Comparison of ENCODE assay signal across 18 mouse cellular contexts in the genomic region with DNA sequence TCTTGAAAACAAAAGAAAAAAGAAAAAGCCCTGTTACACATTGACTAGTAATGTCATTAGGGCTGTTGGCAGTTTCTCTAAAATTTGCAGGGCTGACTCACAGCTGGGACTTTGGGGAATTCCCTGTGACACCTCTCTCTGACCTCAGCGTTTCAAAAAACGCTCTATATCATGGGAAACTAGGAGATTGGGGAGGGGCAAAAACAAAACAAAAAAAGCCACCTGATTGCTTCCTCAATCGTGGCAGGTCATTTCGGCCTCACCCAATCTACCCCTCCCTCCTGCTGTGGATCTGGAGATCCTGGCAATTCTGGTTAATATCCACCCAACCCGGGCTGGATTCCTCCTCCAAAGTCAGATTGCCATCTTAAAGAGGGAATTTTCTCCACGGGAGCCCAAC. TPM values are rescaled to one million over a fixed set of nuclear protein-coding genes. Genes with fewer than 3 reads are reported as not detected.
A peak's percentile ranks its signal among the peaks of the same experiment; 100 is the strongest.
DNase-seq lines count a peak whose midpoint lies in the region; ATAC-seq and TF ChIP-seq lines count a peak whose summit lies in the region.
"Had no signal": no experiment of that assay in that cellular context is flagged by ENCODE, and none has a peak within 500 bp of the region (broad histone marks: within the 10 kb centered on the region; RNA-seq: fewer than 3 reads in every experiment).

No protein-coding gene starts in this region.

- H3K9ac ChIP-seq in intestine, embryonic 14.5 days (ENCODE audit: low read length) = no peak overlapping the region
- no peak overlapping the region for H3K9ac ChIP-seq in intestine, embryonic 16.5 days (ENCODE audit: low read depth, low read length)
- no peak overlapping the region for H3K9ac ChIP-seq in hindbrain, embryonic 16.5 days (ENCODE audit: low read depth, low read length)
- H3K9ac ChIP-seq in neural tube, embryonic 15.5 days (replicated peaks) = no peak overlapping the region
- H3K9ac ChIP-seq: embryonic facial prominence, embryonic 12.5 days; forebrain, embryonic 13.5 days; heart, embryonic 13.5 days; midbrain, embryonic 12.5 days; neural tube, embryonic 12.5 days had no signal

- H3K27me3 ChIP-seq in intestine, embryonic 14.5 days (replicated peaks; ENCODE audit: control insufficient read depth, insufficient read depth, low read length) = no peaks in the 10 kb centered on the region
- no peaks in the 10 kb centered on the region for H3K27me3 ChIP-seq in intestine, embryonic 16.5 days (replicated peaks; ENCODE audit: control insufficient read depth, insufficient read depth, low read length)
- no peaks in the 10 kb centered on the region for H3K27me3 ChIP-seq in Patski
- H3K27me3 ChIP-seq in kidney, adult 2 months (replicated peaks; ENCODE audit: control insufficient read depth, insufficient read depth, low read length) = no peaks in the 10 kb centered on the region
- no peaks in the 10 kb centered on the region for H3K27me3 ChIP-seq in hindbrain, embryonic 16.5 days (replicated peaks; ENCODE audit: control insufficient read depth, insufficient read depth, low read length)
- H3K27me3 ChIP-seq in neural tube, embryonic 15.5 days (replicated peaks) = no peaks in the 10 kb centered on the region
- H3K27me3 ChIP-seq: embryonic facial prominence, embryonic 12.5 days; forebrain, embryonic 13.5 days; heart, embryonic 13.5 days; midbrain, embryonic 12.5 days; neural tube, embryonic 12.5 days had no signal

- no peak for TF ChIP-seq CTCF in Patski (IDR thresholded peaks at IDR 0.05)
- no peak for TF ChIP-seq CTCF in kidney, adult 2 months (conservative IDR thresholded peaks at IDR 0.05; ENCODE audit: insufficient read depth, insufficient read length, low read depth, low read length)

- H3K27ac ChIP-seq in intestine, embryonic 14.5 days (ENCODE audit: low read depth) = no peak overlapping the region
- no peak overlapping the region for H3K27ac ChIP-seq in intestine, embryonic 16.5 days (ENCODE audit: low read length)
- no peak overlapping the region for H3K27ac ChIP-seq in kidney, adult 2 months (ENCODE audit: insufficient read depth, low read depth, low read length)
- H3K27ac ChIP-seq in hindbrain, embryonic 16.5 days (ENCODE audit: low read depth, low read length) = no peak overlapping the region
- no peak overlapping the region for H3K27ac ChIP-seq in neural tube, embryonic 15.5 days (replicated peaks)
- H3K27ac ChIP-seq: embryonic facial prominence, embryonic 12.5 days; forebrain, embryonic 13.5 days; heart, embryonic 13.5 days; midbrain, embryonic 12.5 days; neural tube, embryonic 12.5 days had no signal

- POLR2A ChIA-PET in Patski (lab: Charles Lee) = interaction anchor here (0.6 to 1.0 kb wide), 2 partner anchors 10 to 918 kb away, joined by 3 read pairs; no protein-coding TSS in a partner anchor

- H3K4me2 ChIP-seq in intestine, embryonic 14.5 days (ENCODE audit: low read length) = no peak overlapping the region
- H3K4me2 ChIP-seq in intestine, embryonic 16.5 days (ENCODE audit: low read depth, low read length) = no peak overlapping the region
- no peak overlapping the region for H3K4me2 ChIP-seq in hindbrain, embryonic 16.5 days (ENCODE audit: low read length)
- H3K4me2 ChIP-seq in neural tube, embryonic 15.5 days = no peak overlapping the region
- H3K4me2 ChIP-seq: embryonic facial prominence, embryonic 12.5 days; forebrain, embryonic 13.5 days; heart, embryonic 13.5 days; liver, embryonic 11.5 days; midbrain, embryonic 12.5 days; neural tube, embryonic 12.5 days had no signal

- H3K36me3 ChIP-seq in intestine, embryonic 14.5 days (ENCODE audit: control insufficient read depth, insufficient read depth, low read length) = peaks cover 85% of the 10 kb centered on the region
- peaks cover 11% of the 10 kb centered on the region; the same call in 1 of the 2 replicates for H3K36me3 ChIP-seq in intestine, embryonic 16.5 days (ENCODE audit: control insufficient read depth, insufficient read depth, low read length)
- H3K36me3 ChIP-seq in kidney, adult 2 months (ENCODE audit: control insufficient read depth, insufficient read depth, low read length) = peaks cover 2% of the 10 kb centered on the region
- peaks cover 24% of the 10 kb centered on the region for H3K36me3 ChIP-seq in hindbrain, embryonic 16.5 days (ENCODE audit: control insufficient read depth, insufficient read depth, low read length)
- peaks cover 51% of the 10 kb centered on the region for H3K36me3 ChIP-seq in neural tube, embryonic 15.5 days

- H3K4me1 ChIP-seq in intestine, embryonic 14.5 days (replicated peaks; ENCODE audit: control insufficient read depth, insufficient read depth, low read length) = no peaks in the 10 kb centered on the region
- peaks cover 4% of the 10 kb centered on the region; the same call in 1 of the 2 replicates for H3K4me1 ChIP-seq in intestine, embryonic 16.5 days (ENCODE audit: control insufficient read depth, insufficient read depth, low read length)
- peaks cover 3% of the 10 kb centered on the region; the same call in 1 of the 2 replicates for H3K4me1 ChIP-seq in kidney, adult 2 months (ENCODE audit: control insufficient read depth, insufficient read depth, low read length)
- no peaks in the 10 kb centered on the region for H3K4me1 ChIP-seq in hindbrain, embryonic 16.5 days (ENCODE audit: control insufficient read depth, insufficient read depth, low read depth, low read length)
- no peaks in the 10 kb centered on the region for H3K4me1 ChIP-seq in neural tube, embryonic 15.5 days
- H3K4me1 ChIP-seq: embryonic facial prominence, embryonic 12.5 days; forebrain, embryonic 13.5 days; midbrain, embryonic 12.5 days; neural tube, embryonic 12.5 days had no signal

- WGBS in intestine, embryonic 14.5 days = 57% methylated on average over 6 of the region's 6 CpGs
- WGBS in intestine, embryonic 16.5 days = 41% methylated on average over 6 of the region's 6 CpGs
- WGBS in kidney, adult 2 months = 19% methylated on average over 6 of the region's 6 CpGs
- 46% methylated on average over 6 of the region's 6 CpGs for WGBS in hindbrain, embryonic 16.5 days
- 17% methylated on average over 6 of the region's 6 CpGs for WGBS in neural tube, embryonic 15.5 days

- no peaks in the 10 kb centered on the region for H3K9me3 ChIP-seq in intestine, embryonic 14.5 days (ENCODE audit: control insufficient read depth, low read length)
- H3K9me3 ChIP-seq in intestine, embryonic 16.5 days (ENCODE audit: control insufficient read depth, low read length) = no peaks in the 10 kb centered on the region
- no peaks in the 10 kb centered on the region for H3K9me3 ChIP-seq in hindbrain, embryonic 16.5 days (ENCODE audit: control insufficient read depth, low read length)
- H3K9me3 ChIP-seq in neural tube, embryonic 15.5 days (replicated peaks) = no peaks in the 10 kb centered on the region
- H3K9me3 ChIP-seq: embryonic facial prominence, embryonic 12.5 days; forebrain, embryonic 13.5 days; heart, embryonic 13.5 days; midbrain, embryonic 12.5 days; neural tube, embryonic 12.5 days had no signal

- ATAC-seq in intestine, embryonic 14.5 days (replicated peaks; ENCODE audit: low FRiP score, low TSS enrichment, low read depth) = 0 out of 2 replicates have a peak, but pooled peaks have one; percentile 15
- no peak for ATAC-seq in intestine, embryonic 16.5 days
- ATAC-seq in Patski = no peak
- no peak for ATAC-seq in monocyte, adult 5-6 weeks (replicated peaks; ENCODE audit: insufficient number of reproducible peaks, low FRiP score, low TSS enrichment, poor library complexity, severe bottlenecking)
- no peak for ATAC-seq in hindbrain, embryonic 16.5 days
- ATAC-seq in neural tube, embryonic 15.5 days (ENCODE audit: low FRiP score) = no peak
- ATAC-seq: forebrain, embryonic 13.5 days had no signal

- no peak for TF ChIP-seq POLR2A in kidney, adult 2 months (IDR thresholded peaks at IDR 0.05; ENCODE audit: low read depth, low read length)

- CTCF ChIA-PET in Patski (lab: Charles Lee) = no interaction called here

- in situ Hi-C loops in Patski (cut with MboI; ENCODE audit: low pct_unique_long_range_greater_than_20kb) = no loop called here

- DNase-seq in intestine, embryonic 14.5 days (ENCODE audit: low spot score) = no peak
- peak; percentile 68 for DNase-seq in Patski (ENCODE audit: low read depth, low spot score)
- peak; percentile 33 for DNase-seq in kidney, adult 2 months
- DNase-seq in skeletal muscle tissue, adult 2 months (ENCODE audit: low read depth, low spot score) = peak; percentile 9
- DNase-seq: cerebellum, adult 9-11 months; gastrocnemius, postnatal 14 days; lung, postnatal 14 days; thymus, adult 2 months had no signal

- H3K4me3 ChIP-seq in intestine, embryonic 14.5 days (ENCODE audit: low read depth, low read length) = no peak overlapping the region
- H3K4me3 ChIP-seq in intestine, embryonic 16.5 days (ENCODE audit: low read length) = no peak overlapping the region
- no peak overlapping the region for H3K4me3 ChIP-seq in kidney, adult 2 months (ENCODE audit: insufficient read depth, low read depth, low read length)
- no peak overlapping the region for H3K4me3 ChIP-seq in hindbrain, embryonic 16.5 days (ENCODE audit: low read length)
- H3K4me3 ChIP-seq in neural tube, embryonic 15.5 days (replicated peaks) = no peak overlapping the region
- H3K4me3 ChIP-seq: embryonic facial prominence, embryonic 12.5 days; forebrain, embryonic 13.5 days; heart, embryonic 13.5 days; midbrain, embryonic 12.5 days; neural tube, embryonic 12.5 days had no signal

RNA-seq across cellular contexts. Expression of a gene that starts 55.1 kb away (rescaled TPM):
- polyA plus RNA-seq in intestine, embryonic 14.5 days (2014; fragmentation: Nextera tagmentation; extraction: Ambion mirVana) = 40.0 and 40.8 TPM in 2 replicates
- 17.7 and 18.5 TPM in 2 replicates for polyA plus RNA-seq in intestine, embryonic 16.5 days (2015; fragmentation: Nextera tagmentation; extraction: Ambion mirVana)
- 41.0 TPM for polyA plus RNA-seq in Patski (2021)
- polyA plus RNA-seq in kidney, adult 2 months (2012; rRNA removed) = 10.0 and 12.4 TPM in 2 replicates
- 22.6 to 86.9 TPM (median 34.8 TPM) in 3 replicates for total RNA-seq in monocyte, adult 5-6 weeks (2017)
- 28.7 and 29.7 TPM in 2 replicates for polyA plus RNA-seq in hindbrain, embryonic 16.5 days (2015; fragmentation: Nextera tagmentation; extraction: Ambion mirVana)
- polyA plus RNA-seq in neural tube, embryonic 15.5 days (2015; fragmentation: Nextera tagmentation; extraction: Ambion mirVana) = 31.5 and 31.8 TPM in 2 replicates

RNA-seq across cellular contexts. Expression of a gene that starts 59.3 kb away (rescaled TPM):
- polyA plus RNA-seq in intestine, embryonic 14.5 days (2014; fragmentation: Nextera tagmentation; extraction: Ambion mirVana) = 2.2 and 2.7 TPM in 2 replicates
- 1.7 and 2.3 TPM in 2 replicates for polyA plus RNA-seq in intestine, embryonic 16.5 days (2015; fragmentation: Nextera tagmentation; extraction: Ambion mirVana)
- polyA plus RNA-seq in Patski (2021) = 2.7 TPM
- 2.0 and 2.4 TPM in 2 replicates for polyA plus RNA-seq in kidney, adult 2 months (2012; rRNA removed)
- 5.0 TPM in 1 of 3 replicates, not detected in the others for total RNA-seq in monocyte, adult 5-6 weeks (2017)
- 1.2 and 1.6 TPM in 2 replicates for polyA plus RNA-seq in hindbrain, embryonic 16.5 days (2015; fragmentation: Nextera tagmentation; extraction: Ambion mirVana)
- 1.4 and 1.5 TPM in 2 replicates for polyA plus RNA-seq in neural tube, embryonic 15.5 days (2015; fragmentation: Nextera tagmentation; extraction: Ambion mirVana)

RNA-seq across cellular contexts. Expression of a gene that starts 59.4 kb away (rescaled TPM):
- 110 and 115 TPM in 2 replicates for polyA plus RNA-seq in intestine, embryonic 14.5 days (2014; fragmentation: Nextera tagmentation; extraction: Ambion mirVana)
- polyA plus RNA-seq in intestine, embryonic 16.5 days (2015; fragmentation: Nextera tagmentation; extraction: Ambion mirVana) = 146 and 158 TPM in 2 replicates
- polyA plus RNA-seq in Patski (2021) = 194 TPM
- 294 and 312 TPM in 2 replicates for polyA plus RNA-seq in kidney, adult 2 months (2012; rRNA removed)
- 309 to 346 TPM (median 316 TPM) in 3 replicates for total RNA-seq in monocyte, adult 5-6 weeks (2017)
- 122 and 129 TPM in 2 replicates for polyA plus RNA-seq in hindbrain, embryonic 16.5 days (2015; fragmentation: Nextera tagmentation; extraction: Ambion mirVana)
- 117 and 123 TPM in 2 replicates for polyA plus RNA-seq in neural tube, embryonic 15.5 days (2015; fragmentation: Nextera tagmentation; extraction: Ambion mirVana)
